Mouse (Mus musculus): ENCODE results near the gene Selenbp1. TPM values are rescaled to one million over a fixed set of nuclear protein-coding genes. Genes with fewer than 3 reads are reported as not detected.
"Not testable (repeated sequence)": the region's sequence is repeated elsewhere in the genome, so short reads cannot be mapped to it uniquely, and the experiment has no call there.

Selenbp1 gene
- total and polyA plus RNA-seq, 2 experiments from 2014 or later: 11.7 to 19.8 TPM

DNA sequence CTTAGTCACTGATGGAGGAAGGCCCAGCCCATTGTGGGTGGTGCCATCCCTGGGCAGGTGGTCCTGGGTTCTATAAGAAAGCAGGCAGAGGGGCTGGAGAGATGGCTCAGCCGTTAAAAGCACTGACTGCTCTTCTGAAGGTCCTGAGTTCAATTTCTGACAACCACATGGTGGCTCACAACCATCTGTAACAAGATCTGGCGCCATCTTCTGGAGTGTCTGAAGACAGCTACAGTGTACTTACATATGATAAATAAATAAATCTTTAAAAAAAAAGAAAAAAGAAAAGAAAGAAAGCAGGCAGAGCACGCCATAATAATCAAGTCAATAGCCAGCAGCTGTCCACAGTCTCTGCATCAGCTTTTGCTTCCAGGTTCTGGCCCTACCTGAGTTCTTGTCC is 28.1 kb upstream of the Selenbp1 start:
- H3K4me3 ChIP-seq (ENCODE audit: low read depth, low read length); H3K4me2 ChIP-seq (ENCODE audit: low read depth, low read length, poor library complexity, severe bottlenecking); H3K27ac ChIP-seq (ENCODE audit: low read depth, low read length); H3K27me3 ChIP-seq (ENCODE audit: insufficient read depth, low read length); DNase-seq (ENCODE audit: low spot score); H3K9ac ChIP-seq (replicated peaks; ENCODE audit: low read length, poor library complexity, severe bottlenecking); H3K36me3 ChIP-seq (ENCODE audit: insufficient read depth, low read length); ATAC-seq (ENCODE audit: low FRiP score); H3K4me1 ChIP-seq (ENCODE audit: insufficient read depth, low read length); H3K9me3 ChIP-seq (ENCODE audit: low read length): not testable (repeated sequence)
- 60% methylated on average over 3 of the region's 3 CpGs for WGBS
- TF ChIP-seq CTCF (IDR thresholded peaks at IDR 0.05): 0 out of 2 replicates have a peak, but pooled peaks have one; percentile 5

DNA sequence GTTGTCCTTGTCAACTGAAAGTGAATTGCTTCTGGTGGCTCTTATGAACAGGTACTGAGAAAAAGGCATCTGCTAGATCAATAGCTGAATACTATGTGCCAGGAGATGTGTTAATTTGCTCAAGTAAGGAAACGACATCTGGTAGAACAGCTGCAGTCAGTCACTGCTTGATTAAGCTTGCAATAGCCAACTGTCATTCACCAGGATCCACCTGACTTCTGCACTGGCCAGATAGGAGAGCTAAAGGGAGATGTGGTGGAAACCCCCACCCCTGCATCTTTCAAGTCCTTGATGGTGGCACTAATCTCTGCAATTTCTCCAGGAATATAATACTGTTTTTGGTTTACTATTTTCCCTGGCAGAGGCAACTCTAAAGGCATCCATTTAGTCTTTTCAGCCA is 26.4 kb upstream of the Selenbp1 start:
- Histone ChIP-seq H3K9me3 (ENCODE audit: low read length) (no peaks in the 10 kb centered on the region), H3K36me3 (ENCODE audit: insufficient read depth, low read length) (no peaks in the 10 kb centered on the region), H3K27ac (ENCODE audit: low read depth, low read length) (no peak overlapping the region), H3K4me1 (ENCODE audit: insufficient read depth, low read length) (no peaks in the 10 kb centered on the region), H3K27me3 (ENCODE audit: insufficient read depth, low read length) (no peaks in the 10 kb centered on the region), H3K9ac (replicated peaks; ENCODE audit: low read length, poor library complexity, severe bottlenecking) (no peak overlapping the region), H3K4me3 (ENCODE audit: low read depth, low read length) (no peak overlapping the region), H3K4me2 (ENCODE audit: low read depth, low read length, poor library complexity, severe bottlenecking) (no peak overlapping the region)
- no peak for ATAC-seq (ENCODE audit: low FRiP score)
- no peak for DNase-seq (ENCODE audit: low spot score)
- WGBS: 50% methylated on average over 1 of the region's 1 CpGs
- no peak for TF ChIP-seq CTCF (IDR thresholded peaks at IDR 0.05)

DNA sequence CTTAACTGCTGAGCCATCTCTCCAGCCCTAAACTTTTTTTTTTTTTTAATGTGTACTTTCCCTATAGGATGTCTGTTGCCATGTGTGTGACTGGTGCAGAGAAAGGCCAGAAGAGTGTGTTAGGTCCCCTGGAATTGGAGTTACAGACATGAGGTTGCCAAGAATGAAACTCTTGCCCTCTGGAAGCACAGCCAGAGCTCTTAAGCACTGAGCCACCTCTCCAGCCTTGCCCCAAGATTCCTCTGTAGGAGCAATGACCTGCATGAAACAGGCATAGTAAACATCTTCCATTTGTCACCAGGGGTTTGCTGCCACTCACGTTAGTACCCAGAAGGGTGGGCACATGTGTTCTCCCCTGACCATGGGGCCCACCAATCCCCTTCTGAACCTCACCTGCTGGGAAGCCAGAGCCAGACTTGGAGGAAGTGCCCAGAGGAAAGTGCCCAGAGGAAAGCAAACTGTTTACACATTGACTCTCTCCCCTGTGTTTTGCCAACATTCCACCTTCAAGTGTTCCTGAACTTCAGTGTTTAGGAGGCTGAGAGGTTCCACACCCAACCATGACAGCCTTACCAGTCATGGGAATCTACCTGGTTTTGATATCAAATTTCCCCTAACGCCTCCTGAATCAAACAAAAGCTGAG is 21.7 kb upstream of the Selenbp1 start:
- DNase-seq (ENCODE audit: low spot score): no peak
- TF ChIP-seq CTCF (IDR thresholded peaks at IDR 0.05): no peak
- WGBS: 75% methylated on average over 2 of the region's 2 CpGs
- Histone ChIP-seq H3K4me3 (ENCODE audit: low read depth, low read length) (no peak overlapping the region), H3K9me3 (ENCODE audit: low read length) (no peaks in the 10 kb centered on the region), H3K27me3 (ENCODE audit: insufficient read depth, low read length) (no peaks in the 10 kb centered on the region), H3K27ac (ENCODE audit: low read depth, low read length) (no peak overlapping the region), H3K4me2 (ENCODE audit: low read depth, low read length, poor library complexity, severe bottlenecking) (no peak overlapping the region), H3K9ac (replicated peaks; ENCODE audit: low read length, poor library complexity, severe bottlenecking) (no peak overlapping the region), H3K36me3 (ENCODE audit: insufficient read depth, low read length) (no peaks in the 10 kb centered on the region), H3K4me1 (ENCODE audit: insufficient read depth, low read length) (no peaks in the 10 kb centered on the region)
- ATAC-seq (ENCODE audit: low FRiP score): no peak

DNA sequence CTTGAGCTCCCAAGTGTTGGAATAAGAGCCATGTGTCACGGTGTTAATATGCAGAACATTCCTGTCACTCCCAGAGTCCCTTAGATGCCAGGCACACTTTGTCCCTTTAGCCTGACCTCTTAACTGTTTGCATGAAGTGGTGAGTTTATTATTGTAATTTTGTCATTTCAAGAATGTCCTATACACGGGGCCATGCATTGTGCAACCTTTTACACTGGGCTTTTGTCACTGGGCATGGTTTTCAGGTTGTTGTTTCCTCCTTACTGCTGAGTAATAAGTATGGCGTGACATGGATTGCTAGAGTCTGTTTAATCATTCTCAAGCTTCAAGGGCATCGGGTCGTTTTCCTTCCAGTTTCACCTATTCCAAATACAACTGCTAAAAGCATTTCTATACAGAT is 19.1 kb upstream of the Selenbp1 start:
- H3K36me3 ChIP-seq (ENCODE audit: insufficient read depth, low read length): no peaks in the 10 kb centered on the region
- no peak overlapping the region for H3K9ac ChIP-seq (replicated peaks; ENCODE audit: low read length, poor library complexity, severe bottlenecking)
- no peaks in the 10 kb centered on the region for H3K9me3 ChIP-seq (ENCODE audit: low read length)
- WGBS: 76% methylated on average over 5 of the region's 5 CpGs
- no peak overlapping the region for H3K4me3 ChIP-seq (ENCODE audit: low read depth, low read length)
- H3K27ac ChIP-seq (ENCODE audit: low read depth, low read length): no peak overlapping the region
- H3K4me1 ChIP-seq (ENCODE audit: insufficient read depth, low read length): no peaks in the 10 kb centered on the region
- ATAC-seq (ENCODE audit: low FRiP score) (no peak), DNase-seq (ENCODE audit: low spot score) (no peak)
- TF ChIP-seq CTCF (IDR thresholded peaks at IDR 0.05): no peak
- H3K4me2 ChIP-seq (ENCODE audit: low read depth, low read length, poor library complexity, severe bottlenecking): no peak overlapping the region
- no peaks in the 10 kb centered on the region for H3K27me3 ChIP-seq (ENCODE audit: insufficient read depth, low read length)

DNA sequence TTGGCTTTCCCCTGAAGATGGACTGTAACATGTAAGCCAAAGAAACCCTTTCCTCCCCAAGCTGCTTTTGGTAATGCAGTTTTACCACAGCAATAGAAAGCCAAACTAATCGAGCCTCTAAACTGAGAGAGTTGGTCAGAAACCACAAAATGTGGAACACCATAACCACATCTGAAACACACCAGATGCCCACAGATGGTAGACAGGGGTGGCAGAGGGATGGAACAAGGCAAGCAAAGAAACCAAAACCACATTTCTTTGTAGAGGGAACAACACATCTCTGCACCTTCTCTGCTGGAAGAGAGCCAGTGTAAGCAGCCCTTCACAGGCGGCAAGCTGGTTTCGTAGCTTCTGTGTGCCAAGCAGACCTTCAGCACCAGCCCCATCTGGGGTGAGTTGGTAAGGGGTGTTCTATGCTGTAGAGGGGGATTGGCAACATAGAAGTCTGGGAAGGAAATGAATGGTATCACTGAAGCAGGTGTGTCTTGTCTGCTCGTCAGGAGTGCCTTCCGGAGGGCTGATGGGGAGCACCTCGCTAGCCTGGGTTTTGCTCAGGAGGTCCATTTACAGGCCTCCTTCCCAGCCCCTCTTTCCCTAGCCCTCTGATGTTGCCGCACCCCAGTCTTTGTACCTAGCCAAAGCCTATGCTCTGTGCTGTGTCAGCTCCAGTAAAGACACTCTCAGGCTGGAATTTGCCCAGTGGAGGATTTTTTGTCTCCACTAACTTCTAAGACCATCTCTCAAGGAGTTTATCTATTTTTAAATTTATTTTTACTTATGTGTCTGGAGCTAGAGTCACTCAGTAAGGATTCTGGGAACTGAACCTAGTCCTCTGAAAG is 16.7 kb upstream of the Selenbp1 start:
- H3K36me3 ChIP-seq (ENCODE audit: insufficient read depth, low read length): no peaks in the 10 kb centered on the region
- no peak for TF ChIP-seq CTCF (IDR thresholded peaks at IDR 0.05)
- no peak overlapping the region for H3K9ac ChIP-seq (replicated peaks; ENCODE audit: low read length, poor library complexity, severe bottlenecking)
- ATAC-seq (ENCODE audit: low FRiP score) (no peak), DNase-seq (ENCODE audit: low spot score) (no peak)
- no peak overlapping the region for H3K27ac ChIP-seq (ENCODE audit: low read depth, low read length)
- no peaks in the 10 kb centered on the region for H3K9me3 ChIP-seq (ENCODE audit: low read length)
- H3K4me3 ChIP-seq (ENCODE audit: low read depth, low read length): no peak overlapping the region
- no peaks in the 10 kb centered on the region for H3K4me1 ChIP-seq (ENCODE audit: insufficient read depth, low read length)
- H3K4me2 ChIP-seq (ENCODE audit: low read depth, low read length, poor library complexity, severe bottlenecking): no peak overlapping the region
- no peaks in the 10 kb centered on the region for H3K27me3 ChIP-seq (ENCODE audit: insufficient read depth, low read length)
- 85% methylated on average over 7 of the region's 7 CpGs for WGBS

DNA sequence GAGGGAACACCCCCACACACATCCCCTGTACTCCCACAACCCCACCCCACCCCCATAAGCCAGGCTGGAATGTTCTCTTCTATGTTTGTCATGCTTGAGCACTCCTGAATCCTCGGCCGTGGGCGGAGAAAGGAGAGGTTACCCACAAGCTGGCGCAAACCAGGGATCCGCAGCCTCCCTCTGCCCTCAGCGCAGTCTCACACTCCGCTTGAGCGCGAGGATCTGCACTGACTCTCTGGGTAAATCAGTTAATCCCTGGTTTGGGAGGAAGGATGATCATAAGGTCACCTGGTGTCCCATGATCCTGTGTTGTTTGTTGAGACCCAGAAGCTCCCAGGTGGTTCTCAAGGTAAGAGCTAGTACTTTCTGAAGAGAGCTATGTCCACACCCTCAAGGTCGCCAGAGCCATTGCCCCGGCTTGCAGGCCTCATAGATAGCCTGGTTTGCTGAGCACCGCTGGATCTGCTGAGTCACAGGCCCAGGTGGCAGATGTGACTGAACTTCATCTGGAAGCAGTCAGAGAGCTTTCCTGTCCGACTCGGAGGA is 15.0 kb upstream of the Selenbp1 start:
- no peaks in the 10 kb centered on the region for H3K4me1 ChIP-seq (ENCODE audit: insufficient read depth, low read length)
- no peaks in the 10 kb centered on the region for H3K36me3 ChIP-seq (ENCODE audit: insufficient read depth, low read length)
- 41% methylated on average over 14 of the region's 14 CpGs for WGBS
- no peaks in the 10 kb centered on the region for H3K27me3 ChIP-seq (ENCODE audit: insufficient read depth, low read length)
- ATAC-seq (ENCODE audit: low FRiP score) (no peak), DNase-seq (ENCODE audit: low spot score) (no peak)
- TF ChIP-seq CTCF (IDR thresholded peaks at IDR 0.05): no peak
- no peak overlapping the region for H3K9ac ChIP-seq (replicated peaks; ENCODE audit: low read length, poor library complexity, severe bottlenecking)
- H3K4me3 ChIP-seq (ENCODE audit: low read depth, low read length): no peak overlapping the region
- H3K4me2 ChIP-seq (ENCODE audit: low read depth, low read length, poor library complexity, severe bottlenecking): no peak overlapping the region
- H3K27ac ChIP-seq (ENCODE audit: low read depth, low read length): no peak overlapping the region
- H3K9me3 ChIP-seq (ENCODE audit: low read length): no peaks in the 10 kb centered on the region

Measured in midbrain, postnatal 0 days (tissue).